Mouse (Mus musculus): ENCODE measurements around the gene 5730522E02Rik. TPM values are rescaled to one million over a fixed set of nuclear protein-coding genes. Genes with fewer than 3 reads are reported as not detected.
A peak's percentile ranks its signal among the peaks of the same experiment; 100 is the strongest.

5730522E02Rik gene
- polyA plus RNA-seq, 1 experiment from 2014 or later, result 7.7 TPM

GRCm38 (mm10) chr11:25684731-25685130, 525.8 kb downstream of the 5730522E02Rik start:
- 87% methylated on average over 4 of the region's 4 CpGs for WGBS
- no peaks in the 10 kb centered on the region for H3K27me3 ChIP-seq (replicated peaks)
- H3K4me2 ChIP-seq (replicated peaks), result no peak overlapping the region
- H3K36me3 ChIP-seq, result no peaks in the 10 kb centered on the region
- H3K4me1 ChIP-seq, result no peaks in the 10 kb centered on the region
- ATAC-seq (ENCODE audit: low FRiP score, low read depth), result no peak
- no peaks in the 10 kb centered on the region for H3K9me3 ChIP-seq
- H3K27ac ChIP-seq, result no peak overlapping the region
- H3K9ac ChIP-seq, result no peak overlapping the region
- H3K4me3 ChIP-seq, result no peak overlapping the region

- Histone ChIP-seq H3K9ac (no peak overlapping the region), H3K4me1 (no peaks in the 10 kb centered on the region), H3K36me3 (no peaks in the 10 kb centered on the region), H3K4me3 (no peak overlapping the region), H3K4me2 (replicated peaks) (no peak overlapping the region), H3K27me3 (replicated peaks) (no peaks in the 10 kb centered on the region), H3K27ac (no peak overlapping the region), H3K9me3 (no peaks in the 10 kb centered on the region)
- no peak for ATAC-seq (ENCODE audit: low FRiP score, low read depth)
- 89% methylated on average over 1 of the region's 1 CpGs for WGBS
Observed at GRCm38 (mm10) chr11:25679856-25680255, 530.7 kb downstream of the 5730522E02Rik start.

DNA sequence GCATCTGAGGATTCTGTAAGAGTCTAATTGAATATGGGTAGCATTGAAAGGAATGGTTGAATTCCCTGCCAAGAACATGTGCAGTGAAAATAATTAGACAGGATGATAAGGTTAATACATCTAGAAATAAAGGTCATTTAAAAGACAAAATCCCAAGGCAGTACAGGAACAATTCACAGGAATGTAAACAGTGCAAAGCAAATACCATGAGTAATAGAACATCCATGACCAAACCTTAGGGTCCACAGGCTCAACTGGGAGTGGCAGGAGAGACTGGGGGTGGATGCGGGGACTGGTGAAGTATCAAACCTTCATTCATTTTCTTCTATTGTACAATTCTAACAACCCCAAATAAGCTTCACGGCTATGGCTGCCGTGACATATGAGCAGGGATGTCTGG, 536.4 kb downstream of the 5730522E02Rik start:
- WGBS, result 89% methylated on average over 3 of the region's 3 CpGs

DNA sequence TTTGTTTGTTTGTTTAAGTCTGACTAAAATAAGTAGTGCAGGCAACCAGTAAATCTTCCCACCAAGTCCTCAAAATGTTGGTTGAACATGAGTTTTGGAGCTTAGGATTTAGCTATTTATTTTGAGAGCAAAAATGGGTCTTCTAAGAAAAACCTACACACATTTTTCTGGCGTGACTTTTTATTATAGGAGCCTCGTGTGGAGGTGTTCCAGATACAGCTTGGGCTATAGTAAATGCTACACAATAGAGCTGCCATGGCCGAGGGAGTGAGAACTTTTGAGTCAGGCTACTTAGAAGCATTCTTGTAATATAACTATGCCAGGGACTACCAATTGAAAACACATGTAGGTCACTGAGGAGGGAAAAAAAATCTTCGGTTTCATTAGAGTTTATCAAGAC, 540.5 kb downstream of the 5730522E02Rik start:
- no peak overlapping the region for H3K27ac ChIP-seq
- no peak overlapping the region for H3K4me3 ChIP-seq
- H3K36me3 ChIP-seq, result no peaks in the 10 kb centered on the region
- ATAC-seq (ENCODE audit: low FRiP score, low read depth), result no peak
- no peaks in the 10 kb centered on the region for H3K4me1 ChIP-seq
- H3K27me3 ChIP-seq (replicated peaks), result no peaks in the 10 kb centered on the region
- H3K9me3 ChIP-seq, result no peaks in the 10 kb centered on the region
- H3K9ac ChIP-seq, result no peak overlapping the region
- H3K4me2 ChIP-seq (replicated peaks), result no peak overlapping the region
- WGBS, result 72% methylated on average over 4 of the region's 4 CpGs

More for the DNA sequence above, 536.4 kb downstream of the 5730522E02Rik start:
- no peak overlapping the region for H3K4me2 ChIP-seq (replicated peaks)
- no peak overlapping the region for H3K4me3 ChIP-seq
- H3K9me3 ChIP-seq, result no peaks in the 10 kb centered on the region
- no peaks in the 10 kb centered on the region for H3K27me3 ChIP-seq (replicated peaks)
- H3K9ac ChIP-seq, result no peak overlapping the region
- no peaks in the 10 kb centered on the region for H3K36me3 ChIP-seq
- ATAC-seq (ENCODE audit: low FRiP score, low read depth), result no peak
- no peak overlapping the region for H3K27ac ChIP-seq
- no peaks in the 10 kb centered on the region for H3K4me1 ChIP-seq

GRCm38 (mm10) chr11:25664562-25665104, 545.9 kb downstream of the 5730522E02Rik start:
- Histone ChIP-seq H3K27ac (no peak overlapping the region), H3K9ac (no peak overlapping the region), H3K9me3 (no peaks in the 10 kb centered on the region), H3K4me1 (no peaks in the 10 kb centered on the region; the same call in 1 of the 2 replicates), H3K36me3 (no peaks in the 10 kb centered on the region), H3K4me3 (no peak overlapping the region), H3K4me2 (replicated peaks) (no peak overlapping the region), H3K27me3 (replicated peaks) (no peaks in the 10 kb centered on the region)
- no peak for ATAC-seq (ENCODE audit: low FRiP score, low read depth)
- WGBS, result 59% methylated on average over 3 of the region's 3 CpGs

DNA sequence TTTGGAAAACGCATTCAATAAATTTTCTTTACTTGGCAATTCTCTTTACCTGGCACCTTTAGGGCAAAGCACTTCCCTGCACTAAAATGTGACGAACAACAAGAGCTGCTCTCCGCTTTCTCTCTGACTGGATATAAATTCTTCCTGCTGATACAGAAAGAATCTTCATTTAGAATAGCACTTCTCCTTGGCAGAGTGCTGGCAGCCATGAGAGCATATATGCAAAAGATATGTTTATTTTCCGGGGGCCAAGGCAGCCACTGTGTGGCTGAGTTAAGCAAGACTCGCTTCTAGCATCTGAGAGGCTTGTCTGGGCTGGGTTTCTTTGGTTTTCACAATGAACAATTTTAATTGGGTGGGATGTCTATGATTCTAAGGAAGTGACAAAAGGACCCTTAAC, 564.3 kb downstream of the 5730522E02Rik start:
- no peak for ATAC-seq (ENCODE audit: low FRiP score, low read depth)
- H3K27ac ChIP-seq, result no peak overlapping the region

GRCm38 (mm10) chr11:25644767-25645622, 565.6 kb downstream of the 5730522E02Rik start:
- no peak overlapping the region for H3K4me3 ChIP-seq
- H3K27me3 ChIP-seq (replicated peaks), result no peaks in the 10 kb centered on the region
- 58% methylated on average over 22 of the region's 22 CpGs for WGBS
- no peaks in the 10 kb centered on the region for H3K9me3 ChIP-seq
- H3K27ac ChIP-seq, result no peak overlapping the region
- no peaks in the 10 kb centered on the region for H3K36me3 ChIP-seq
- H3K4me1 ChIP-seq, result 0 out of 2 replicates have a peak, but pooled peaks cover 3% of the 10 kb centered on the region
- H3K4me2 ChIP-seq (replicated peaks), result peak overlapping the region; percentile 29
- H3K9ac ChIP-seq, result no peak overlapping the region
- 0 out of 2 replicates have a peak, but pooled peaks have one; percentile 41 for ATAC-seq (ENCODE audit: low FRiP score, low read depth)

More for the DNA sequence above, 564.3 kb downstream of the 5730522E02Rik start:
- no peaks in the 10 kb centered on the region for H3K27me3 ChIP-seq (replicated peaks)
- no peak overlapping the region for H3K4me3 ChIP-seq
- no peak overlapping the region for H3K9ac ChIP-seq
- H3K4me2 ChIP-seq (replicated peaks), result no peak overlapping the region
- 82% methylated on average over 5 of the region's 5 CpGs for WGBS
- no peaks in the 10 kb centered on the region for H3K9me3 ChIP-seq
- no peaks in the 10 kb centered on the region for H3K36me3 ChIP-seq
- 0 out of 2 replicates have a peak, but pooled peaks cover 3% of the 10 kb centered on the region for H3K4me1 ChIP-seq

DNA sequence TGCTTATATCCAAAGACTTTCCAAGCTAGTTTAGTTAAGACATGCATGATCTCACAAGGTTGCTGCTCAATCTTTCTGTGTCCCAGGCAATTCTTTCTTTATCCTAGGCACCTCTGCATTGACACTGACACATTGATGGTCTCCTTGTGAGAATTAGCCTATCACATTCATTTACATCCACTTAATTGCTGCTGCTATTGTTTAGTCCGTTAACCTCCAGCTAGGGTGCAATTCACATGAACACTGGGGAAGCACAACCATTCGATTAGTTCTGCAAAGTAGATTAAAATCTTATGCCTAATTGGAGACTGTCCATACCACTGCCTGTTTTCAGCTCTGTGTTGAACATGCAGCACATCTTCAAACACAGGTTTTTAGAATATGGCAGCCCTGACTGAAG, 603.7 kb downstream of the 5730522E02Rik start:
- H3K27me3 ChIP-seq (replicated peaks), result no peaks in the 10 kb centered on the region
- no peaks in the 10 kb centered on the region for H3K9me3 ChIP-seq
- H3K4me3 ChIP-seq, result no peak overlapping the region
- no peaks in the 10 kb centered on the region for H3K36me3 ChIP-seq
- no peak overlapping the region for H3K4me2 ChIP-seq (replicated peaks)
- H3K27ac ChIP-seq, result no peak overlapping the region
- no peak overlapping the region for H3K9ac ChIP-seq
- 0 out of 2 replicates have a peak, but pooled peaks have one; percentile 25 for ATAC-seq (ENCODE audit: low FRiP score, low read depth)
- H3K4me1 ChIP-seq, result no peaks in the 10 kb centered on the region
- WGBS, result 13% methylated on average over 2 of the region's 2 CpGs

DNA sequence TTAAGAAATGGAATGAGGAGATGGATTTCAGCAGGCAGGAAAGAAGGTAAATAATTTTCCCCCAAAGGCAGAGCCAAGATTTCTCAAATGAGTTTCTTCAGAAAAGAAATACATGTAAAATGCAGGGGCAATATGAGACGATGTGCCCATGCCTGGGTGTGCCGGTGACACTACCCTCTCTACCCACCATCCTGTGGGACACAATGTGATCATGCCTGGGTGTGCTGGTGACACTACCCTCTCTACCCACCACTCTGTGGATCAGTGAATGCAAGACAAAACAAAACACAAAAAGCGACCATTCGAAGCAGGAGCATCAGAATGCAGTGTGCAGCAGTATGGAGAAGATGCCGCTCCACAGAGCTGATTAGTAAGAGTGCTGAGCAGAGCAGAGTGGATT, 610.5 kb downstream of the 5730522E02Rik start:
- Histone ChIP-seq H3K4me1 (no peaks in the 10 kb centered on the region), H3K4me2 (replicated peaks) (no peak overlapping the region), H3K4me3 (no peak overlapping the region), H3K27me3 (replicated peaks) (no peaks in the 10 kb centered on the region), H3K9ac (no peak overlapping the region), H3K27ac (no peak overlapping the region), H3K36me3 (no peaks in the 10 kb centered on the region), H3K9me3 (no peaks in the 10 kb centered on the region)
- ATAC-seq (ENCODE audit: low FRiP score, low read depth), result no peak
- 90% methylated on average over 5 of the region's 5 CpGs for WGBS

GRCm38 (mm10) chr11:25595303-25595702, 615.3 kb downstream of the 5730522E02Rik start:
- no peak overlapping the region for H3K9ac ChIP-seq
- H3K27ac ChIP-seq, result no peak overlapping the region
- H3K36me3 ChIP-seq, result no peaks in the 10 kb centered on the region
- no peak for ATAC-seq (ENCODE audit: low FRiP score, low read depth)
- no peak overlapping the region for H3K4me3 ChIP-seq
- no peaks in the 10 kb centered on the region for H3K27me3 ChIP-seq (replicated peaks)
- peaks cover 5% of the 10 kb centered on the region; the same call in 1 of the 2 replicates for H3K4me1 ChIP-seq
- no peak overlapping the region for H3K4me2 ChIP-seq (replicated peaks)
- 76% methylated on average over 6 of the region's 6 CpGs for WGBS
- no peaks in the 10 kb centered on the region for H3K9me3 ChIP-seq

DNA sequence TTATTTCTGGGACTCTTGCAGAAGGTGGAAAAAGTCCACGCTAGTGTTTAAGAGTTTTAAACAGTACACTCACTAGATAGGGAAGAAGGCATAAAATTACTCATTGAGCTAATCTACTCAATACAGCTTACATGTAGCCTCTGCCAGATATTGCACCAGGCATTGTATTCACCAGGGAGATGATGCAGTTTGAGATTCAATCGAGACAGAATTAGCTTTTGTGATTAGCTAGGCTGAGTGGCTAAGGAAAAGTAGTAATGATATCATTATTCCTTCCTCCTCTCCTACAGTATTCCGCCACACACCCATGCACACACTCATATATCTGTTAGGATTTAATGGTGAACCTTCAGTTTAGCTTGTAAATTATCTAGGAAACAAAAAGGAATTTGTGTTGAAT, 615.8 kb downstream of the 5730522E02Rik start:
- Histone ChIP-seq H3K9me3 (no peaks in the 10 kb centered on the region), H3K9ac (no peak overlapping the region), H3K27me3 (replicated peaks) (no peaks in the 10 kb centered on the region), H3K36me3 (no peaks in the 10 kb centered on the region), H3K4me3 (no peak overlapping the region), H3K4me2 (replicated peaks) (no peak overlapping the region), H3K4me1 (peaks cover 5% of the 10 kb centered on the region; the same call in 1 of the 2 replicates), H3K27ac (no peak overlapping the region)
- WGBS, result 73% methylated on average over 3 of the region's 3 CpGs
- ATAC-seq (ENCODE audit: low FRiP score, low read depth), result no peak

- Histone ChIP-seq H3K4me3 (no peak overlapping the region), H3K9me3 (no peaks in the 10 kb centered on the region), H3K27ac (no peak overlapping the region), H3K4me1 (peaks cover 5% of the 10 kb centered on the region; the same call in 1 of the 2 replicates), H3K9ac (no peak overlapping the region), H3K4me2 (replicated peaks) (no peak overlapping the region), H3K27me3 (replicated peaks) (no peaks in the 10 kb centered on the region), H3K36me3 (no peaks in the 10 kb centered on the region)
- WGBS, result 1% methylated on average over 3 of the region's 3 CpGs
- ATAC-seq (ENCODE audit: low FRiP score, low read depth), result no peak
Observed at GRCm38 (mm10) chr11:25592268-25592667, 618.3 kb downstream of the 5730522E02Rik start.

Data from neural tube, embryonic 12.5 days (tissue).